Mouse (Mus musculus) neutrophil, adult 59 days (primary cell): ENCODE results near the gene Ttll7. TPM values are rescaled to one million over a fixed set of nuclear protein-coding genes. Genes with fewer than 3 reads are reported as not detected.

ENCODE experiments used
- total RNA-seq, 2 experiments: library from RNA; stranded (reverse); gene quantifications; 1 replicate in 1 of 2; 2 replicates in 1 of 2; pipeline ENCODE4 v1.2.4; 2023

Gene Ttll7
- total RNA-seq = under 1 TPM; 0.20 TPM

DNA sequence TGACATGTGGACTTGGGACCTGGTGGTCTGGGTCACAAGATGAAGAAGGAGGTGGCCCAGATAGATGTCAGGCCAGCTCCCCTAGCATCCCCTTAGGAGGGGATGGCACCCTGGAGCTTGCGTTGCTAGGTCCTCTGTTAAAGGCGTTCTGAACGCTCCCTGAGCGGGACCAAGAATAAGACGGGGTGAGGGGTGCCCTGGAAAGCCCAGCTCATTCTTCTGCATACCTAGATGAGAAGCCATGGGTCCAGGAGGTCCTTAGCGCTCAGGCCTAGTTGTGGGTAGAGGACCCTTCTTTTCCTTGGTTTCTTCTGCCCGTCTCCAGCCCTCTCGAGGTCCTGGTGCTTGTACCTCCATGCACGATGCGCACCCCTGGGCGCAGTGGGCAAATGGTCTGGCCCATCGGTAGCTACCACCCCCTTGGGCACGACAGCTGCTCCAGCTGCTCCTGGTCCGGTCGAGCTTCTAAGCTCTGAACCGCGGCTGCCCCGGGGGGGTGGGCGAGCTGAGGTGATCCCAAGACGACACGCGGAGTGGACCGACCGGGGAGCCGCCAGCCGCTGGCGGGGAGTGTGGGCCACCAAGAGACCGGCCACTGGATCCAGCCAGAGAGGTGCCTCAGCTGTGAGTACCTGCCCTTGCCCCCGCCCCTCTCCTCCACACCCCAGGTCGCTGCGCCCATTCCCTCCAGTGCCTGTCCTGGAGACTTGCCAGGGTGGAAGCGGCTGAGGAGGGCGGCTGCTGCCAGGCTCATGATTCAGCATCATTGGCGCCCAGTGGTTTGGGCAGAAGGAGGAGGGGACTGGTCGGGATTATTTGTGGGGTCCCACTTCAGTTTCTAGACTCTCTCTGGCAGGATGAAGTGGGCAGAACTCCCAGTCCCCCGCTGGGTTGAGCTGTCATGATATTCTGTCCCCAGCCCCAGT is at the start of gene Ttll7:
Gene Ttll7, plus strand, starts transcription at position 402 of the 926 bp plus-strand sequence.

DNA sequence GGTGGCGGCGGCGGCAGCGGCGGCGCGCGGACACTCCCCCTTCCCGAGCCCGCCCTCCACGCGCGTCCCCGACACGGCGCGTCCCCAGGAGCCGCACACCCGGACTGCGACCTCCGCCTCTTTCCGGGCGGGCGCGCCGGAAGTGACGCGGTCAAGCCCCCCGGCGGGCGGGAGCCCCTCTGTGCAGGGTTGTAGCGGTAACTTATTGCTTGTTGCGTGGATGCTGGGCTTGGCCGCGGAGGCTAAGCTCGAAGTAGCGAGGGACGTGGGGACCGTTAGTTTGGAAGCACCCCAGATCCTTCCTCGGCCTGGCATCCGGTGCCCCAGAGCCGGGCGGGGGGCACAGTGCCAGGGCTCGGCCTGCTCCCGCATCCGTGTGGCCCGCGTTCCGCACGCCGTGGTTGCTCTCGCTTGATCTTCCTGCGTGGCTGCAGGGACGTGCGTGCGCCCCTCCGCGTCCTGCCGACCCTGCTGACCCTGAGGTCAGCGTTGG is 39.2 kb upstream of the Ttll7 start, which contains the start of gene Prkacb:
Gene Prkacb, minus strand, starts transcription at position 90 of the 493 bp plus-strand sequence.

Other genes with a start within 250 kb of the Ttll7 start
- gene Dnase2b, start 236.8 kb upstream of the Ttll7 start, total RNA-seq = not detected
- gene 4930503B20Rik, start 201.1 kb upstream of the Ttll7 start, total RNA-seq = not detected
- 1 to 10 TPM in 1 of 2 experiments, not detected in 1; 1.1 TPM for gene Samd13, start 166.8 kb upstream of the Ttll7 start, total RNA-seq
- 10 to 100 TPM; 44.4 to 48.7 TPM for gene Prkacb, start 39.4 kb upstream of the Ttll7 start, total RNA-seq